Mouse (Mus musculus) midbrain, embryonic 15.5 days (tissue): ENCODE data around the gene Mrps27. TPM values are rescaled to one million over a fixed set of nuclear protein-coding genes. Genes with fewer than 3 reads are reported as not detected.

Experiments
- ATAC-seq: fragments of 200-750 bp; cut with Nextera tagmentation; replicated peaks from 2 replicates; pipeline ENCODE4 v1.8.0; 2017; ENCODE audit warnings: moderate TSS enrichment
- H3K27ac ChIP-seq: fragments of 300-500 bp; sonication (generic); 2 replicates; pipeline ENCODE4 v1.5.1; 2015; ENCODE audit warnings: mild to moderate bottlenecking, inconsistent platforms
- H3K27me3 ChIP-seq: fragments of 300-500 bp; sonication (generic); replicated peaks from 2 replicates; pipeline ENCODE4 v1.6.1; 2015; ENCODE audit warnings: inconsistent platforms
- H3K36me3 ChIP-seq: fragments of 300-500 bp; sonication (generic); replicated peaks from 2 replicates; pipeline ENCODE4 v1.6.1; 2015; ENCODE audit warnings: inconsistent platforms
- H3K4me1 ChIP-seq: fragments of 300-500 bp; sonication (generic); 2 replicates; pipeline ENCODE4 v1.6.1; 2015; ENCODE audit warnings: inconsistent platforms
- H3K4me2 ChIP-seq: fragments of 300-500 bp; sonication (generic); 2 replicates; pipeline ENCODE4 v1.6.1; 2015; ENCODE audit warnings: inconsistent platforms, mild to moderate bottlenecking, moderate library complexity
- H3K4me3 ChIP-seq: fragments of 300-500 bp; sonication (generic); 2 replicates; pipeline ENCODE4 v1.5.1; 2015; ENCODE audit warnings: mild to moderate bottlenecking, inconsistent platforms
- H3K9ac ChIP-seq: fragments of 300-500 bp; sonication (generic); 2 replicates; pipeline ENCODE4 v1.6.1; 2015; ENCODE audit warnings: mild to moderate bottlenecking, inconsistent platforms
- H3K9me3 ChIP-seq: fragments of 300-500 bp; sonication (generic); 2 replicates; pipeline ENCODE4 v1.6.1; 2016; ENCODE audit warnings: inconsistent platforms
- WGBS: fragments of 180-500 bp; shearing (Covaris S2); methylation state at CpG from one replicate; pipeline ENCODE4 v1.1.7; 2015; ENCODE audit warnings: mixed read lengths; 5-methylcytosine and 5-hydroxymethylcytosine counted together
- polyA plus RNA-seq: library from polyadenylated mRNA; unstranded; fragments of >200 nt; fragmentation: Nextera tagmentation; extraction: Ambion mirVana; gene quantifications from 2 replicates; pipeline ENCODE4 v1.2.1, GENCODE M21; 2015

Gene Mrps27
- polyA plus RNA-seq, 1 experiment from 2014 or later, result 38.9 TPM

GRCm38 (mm10) chr13:99353490-99353851 is 8.9 kb downstream of the Mrps27 start:
- Histone ChIP-seq H3K9me3 (no peaks in the 10 kb centered on the region), H3K27me3 (no peaks in the 10 kb centered on the region), H3K36me3 (0 out of 2 replicates have a peak, but pooled peaks cover 3% of the 10 kb centered on the region), H3K4me1 (peaks cover 10% of the 10 kb centered on the region), H3K27ac (peak overlapping the region; percentile 83), H3K9ac (peak overlapping the region; percentile 47), H3K4me2 (peak overlapping the region; percentile 64), H3K4me3 (peak overlapping the region; percentile 42)
- WGBS, result 6% methylated on average over 7 of the region's 7 CpGs
- no peak; the same call in none of the 2 replicates for ATAC-seq

GRCm38 (mm10) chr13:99355072-99355471 is 10.5 kb downstream of the Mrps27 start:
- H3K36me3 ChIP-seq, result 0 out of 2 replicates have a peak, but pooled peaks cover 3% of the 10 kb centered on the region
- ATAC-seq, result no peak
- H3K9ac ChIP-seq, result no peak overlapping the region
- H3K4me3 ChIP-seq, result no peak overlapping the region
- no peak overlapping the region for H3K27ac ChIP-seq
- peaks cover 10% of the 10 kb centered on the region for H3K4me1 ChIP-seq
- H3K4me2 ChIP-seq, result no peak overlapping the region
- H3K9me3 ChIP-seq, result no peaks in the 10 kb centered on the region
- no peaks in the 10 kb centered on the region for H3K27me3 ChIP-seq
- 95% methylated on average over 6 of the region's 6 CpGs for WGBS

GRCm38 (mm10) chr13:99355861-99356260 is 11.3 kb downstream of the Mrps27 start:
- no peak for ATAC-seq
- H3K4me3 ChIP-seq, result no peak overlapping the region
- WGBS, result 92% methylated on average over 7 of the region's 7 CpGs
- no peak overlapping the region for H3K4me2 ChIP-seq
- H3K36me3 ChIP-seq, result 0 out of 2 replicates have a peak, but pooled peaks cover 3% of the 10 kb centered on the region
- no peak overlapping the region for H3K27ac ChIP-seq
- peaks cover 10% of the 10 kb centered on the region for H3K4me1 ChIP-seq
- no peaks in the 10 kb centered on the region for H3K9me3 ChIP-seq
- H3K27me3 ChIP-seq, result no peaks in the 10 kb centered on the region
- no peak overlapping the region for H3K9ac ChIP-seq

GRCm38 (mm10) chr13:99356428-99357265 is 12.1 kb downstream of the Mrps27 start:
- no peak overlapping the region for H3K4me3 ChIP-seq
- no peak overlapping the region for H3K27ac ChIP-seq
- 0 out of 2 replicates have a peak, but pooled peaks cover under 1% of the 10 kb centered on the region for H3K36me3 ChIP-seq
- no peaks in the 10 kb centered on the region for H3K27me3 ChIP-seq
- H3K4me2 ChIP-seq, result no peak overlapping the region
- WGBS, result 34% methylated on average over 9 of the region's 9 CpGs
- no peaks in the 10 kb centered on the region for H3K9me3 ChIP-seq
- no peak overlapping the region for H3K9ac ChIP-seq
- peaks cover 10% of the 10 kb centered on the region for H3K4me1 ChIP-seq
- no peak for ATAC-seq

- H3K27me3 ChIP-seq, result no peaks in the 10 kb centered on the region
- no peak for ATAC-seq
- WGBS, result 78% methylated on average over 14 of the region's 14 CpGs
- H3K36me3 ChIP-seq, result no peaks in the 10 kb centered on the region
- H3K4me2 ChIP-seq, result no peak overlapping the region
- no peak overlapping the region for H3K4me3 ChIP-seq
- peaks cover under 1% of the 10 kb centered on the region; the same call in 1 of the 2 replicates for H3K4me1 ChIP-seq
- no peaks in the 10 kb centered on the region for H3K9me3 ChIP-seq
- no peak overlapping the region for H3K9ac ChIP-seq
- no peak overlapping the region for H3K27ac ChIP-seq
Observed at GRCm38 (mm10) chr13:99358921-99359320, 14.3 kb downstream of the Mrps27 start.

- H3K4me2 ChIP-seq, result no peak overlapping the region
- ATAC-seq, result no peak
- 45% methylated on average over 4 of the region's 4 CpGs for WGBS
- H3K4me3 ChIP-seq, result no peak overlapping the region
- H3K9me3 ChIP-seq, result no peaks in the 10 kb centered on the region
- no peaks in the 10 kb centered on the region for H3K36me3 ChIP-seq
- no peak overlapping the region for H3K9ac ChIP-seq
- no peaks in the 10 kb centered on the region for H3K27me3 ChIP-seq
- H3K27ac ChIP-seq, result no peak overlapping the region
- H3K4me1 ChIP-seq, result no peaks in the 10 kb centered on the region; the same call in 1 of the 2 replicates
Observed at GRCm38 (mm10) chr13:99363866-99364265, 19.3 kb downstream of the Mrps27 start.

- Histone ChIP-seq H3K27me3 (no peaks in the 10 kb centered on the region), H3K4me1 (no peaks in the 10 kb centered on the region; the same call in 1 of the 2 replicates), H3K9ac (no peak overlapping the region), H3K4me3 (no peak overlapping the region), H3K36me3 (no peaks in the 10 kb centered on the region), H3K27ac (no peak overlapping the region), H3K9me3 (no peaks in the 10 kb centered on the region), H3K4me2 (no peak overlapping the region)
- 91% methylated on average over 5 of the region's 5 CpGs for WGBS
- ATAC-seq, result no peak
Observed at GRCm38 (mm10) chr13:99366422-99367175, 22.0 kb downstream of the Mrps27 start.

GRCm38 (mm10) chr13:99367554-99368174 is 23.1 kb downstream of the Mrps27 start:
- Histone ChIP-seq H3K36me3 (no peaks in the 10 kb centered on the region), H3K27me3 (no peaks in the 10 kb centered on the region), H3K27ac (no peak overlapping the region), H3K9ac (no peak overlapping the region), H3K4me3 (no peak overlapping the region), H3K9me3 (no peaks in the 10 kb centered on the region), H3K4me1 (no peaks in the 10 kb centered on the region; the same call in 1 of the 2 replicates), H3K4me2 (no peak overlapping the region)
- no peak for ATAC-seq
- 86% methylated on average over 12 of the region's 12 CpGs for WGBS

GRCm38 (mm10) chr13:99369103-99369502 is 24.5 kb downstream of the Mrps27 start:
- Histone ChIP-seq H3K36me3 (no peaks in the 10 kb centered on the region), H3K4me1 (no peaks in the 10 kb centered on the region; the same call in 1 of the 2 replicates), H3K9ac (no peak overlapping the region), H3K27me3 (no peaks in the 10 kb centered on the region), H3K4me2 (no peak overlapping the region), H3K9me3 (no peaks in the 10 kb centered on the region), H3K4me3 (no peak overlapping the region), H3K27ac (no peak overlapping the region)
- 66% methylated on average over 12 of the region's 12 CpGs for WGBS
- ATAC-seq, result no peak

GRCm38 (mm10) chr13:99371285-99371684 is 26.7 kb downstream of the Mrps27 start:
- no peak overlapping the region for H3K27ac ChIP-seq
- ATAC-seq, result no peak
- 94% methylated on average over 5 of the region's 5 CpGs for WGBS
- H3K4me3 ChIP-seq, result no peak overlapping the region
- no peaks in the 10 kb centered on the region for H3K36me3 ChIP-seq
- no peaks in the 10 kb centered on the region for H3K27me3 ChIP-seq
- peaks cover 2% of the 10 kb centered on the region; the same call in 1 of the 2 replicates for H3K4me1 ChIP-seq
- no peaks in the 10 kb centered on the region for H3K9me3 ChIP-seq
- H3K4me2 ChIP-seq, result no peak overlapping the region
- no peak overlapping the region for H3K9ac ChIP-seq

GRCm38 (mm10) chr13:99373684-99374083 is 29.1 kb downstream of the Mrps27 start:
- Histone ChIP-seq H3K27me3 (no peaks in the 10 kb centered on the region), H3K9me3 (no peaks in the 10 kb centered on the region), H3K4me3 (no peak overlapping the region), H3K4me1 (peaks cover 2% of the 10 kb centered on the region; the same call in 1 of the 2 replicates), H3K27ac (no peak overlapping the region), H3K4me2 (no peak overlapping the region), H3K36me3 (no peaks in the 10 kb centered on the region), H3K9ac (no peak overlapping the region)
- WGBS, result 74% methylated on average over 7 of the region's 7 CpGs
- no peak for ATAC-seq

- Histone ChIP-seq H3K36me3 (no peaks in the 10 kb centered on the region), H3K27me3 (no peaks in the 10 kb centered on the region), H3K9me3 (no peaks in the 10 kb centered on the region), H3K27ac (no peak overlapping the region), H3K4me2 (no peak overlapping the region), H3K9ac (no peak overlapping the region), H3K4me3 (no peak overlapping the region), H3K4me1 (0 out of 2 replicates have a peak, but pooled peaks cover 2% of the 10 kb centered on the region)
- no peak for ATAC-seq
- WGBS, result 89% methylated on average over 4 of the region's 4 CpGs
Observed at GRCm38 (mm10) chr13:99374191-99374590, 29.6 kb downstream of the Mrps27 start.
